Mouse (Mus musculus) gastrocnemius, adult 8-10 months (tissue): ENCODE results near the gene Arhgef25. TPM values are rescaled to one million over a fixed set of nuclear protein-coding genes. Genes with fewer than 3 reads are reported as not detected.

Experiments
- DNase-seq, 2 experiments: peaks; one replicate each; pipeline ENCODE4 v3.0.0; 2022; ENCODE audit warnings: low spot score in 2 of 2
- total RNA-seq, 4 experiments: library from RNA; stranded (reverse); gene quantifications; 2 replicates each; pipeline ENCODE4 v1.2.4; 2022

The Arhgef25 gene
- total RNA-seq, result 10 to 100 TPM in 1 of 4 experiments, 1 to 10 TPM in 3; 7.1 to 12.1 (median 9.0) TPM

- peak; percentile 58 for DNase-seq
These were observed at the start of gene Arhgef25 for GRCm38 (mm10) chr10:127189651-127190381. Gene Arhgef25, minus strand, starts transcription at chr10:127190083.

GRCm38 (mm10) chr10:127238241-127238824, 48.5 kb upstream of the Arhgef25 start:
- no peak for DNase-seq

GRCm38 (mm10) chr10:127236541-127236940, 46.7 kb upstream of the Arhgef25 start:
- DNase-seq, result no peak

GRCm38 (mm10) chr10:127233141-127233540, 43.3 kb upstream of the Arhgef25 start:
- no peak for DNase-seq

- DNase-seq, result no peak
These were observed 41.9 kb upstream of the Arhgef25 start for GRCm38 (mm10) chr10:127231741-127232140.

- no peak for DNase-seq
These were observed 40.8 kb upstream of the Arhgef25 start for GRCm38 (mm10) chr10:127230693-127231092.

- no peak for DNase-seq
These were observed 39.0 kb upstream of the Arhgef25 start for GRCm38 (mm10) chr10:127228897-127229296.

GRCm38 (mm10) chr10:127227163-127227562, 37.3 kb upstream of the Arhgef25 start:
- DNase-seq, result no peak

GRCm38 (mm10) chr10:127226318-127226895, 36.5 kb upstream of the Arhgef25 start:
- no peak for DNase-seq

- DNase-seq, result no peak
These were observed 35.8 kb upstream of the Arhgef25 start for GRCm38 (mm10) chr10:127225732-127226131.

- no peak for DNase-seq
These were observed 35.3 kb upstream of the Arhgef25 start for GRCm38 (mm10) chr10:127225213-127225612.

- DNase-seq, result no peak
These were observed 28.5 kb upstream of the Arhgef25 start for GRCm38 (mm10) chr10:127218339-127218738.

- no peak for DNase-seq
These were observed 27.3 kb upstream of the Arhgef25 start for GRCm38 (mm10) chr10:127217177-127217576.

- DNase-seq, result no peak
These were observed 26.6 kb upstream of the Arhgef25 start for GRCm38 (mm10) chr10:127216456-127216855.

- DNase-seq, result no peak
These were observed 24.5 kb upstream of the Arhgef25 start for GRCm38 (mm10) chr10:127214422-127214803.

GRCm38 (mm10) chr10:127213704-127214421, 24.0 kb upstream of the Arhgef25 start:
- DNase-seq, result no peak

GRCm38 (mm10) chr10:127213272-127213671, 23.4 kb upstream of the Arhgef25 start:
- DNase-seq, result no peak

- DNase-seq, result peak; percentile 85 to 89
These were observed 21.6 kb upstream of the Arhgef25 start, which contains the start of gene Pip4k2c for GRCm38 (mm10) chr10:127211414-127211854. Gene Pip4k2c, minus strand, starts transcription at chr10:127211585.

- peak in 1 of 2 experiments; percentile 22 for DNase-seq
These were observed 21.1 kb upstream of the Arhgef25 start for GRCm38 (mm10) chr10:127210961-127211405.

- DNase-seq, result no peak
These were observed 20.2 kb upstream of the Arhgef25 start for GRCm38 (mm10) chr10:127209928-127210570.

- DNase-seq, result no peak
These were observed 19.0 kb upstream of the Arhgef25 start for GRCm38 (mm10) chr10:127208921-127209320.
